Mouse (Mus musculus) colon, adult 2 months (tissue): ENCODE data around the gene Ppp1r14d. TPM values are rescaled to one million over a fixed set of nuclear protein-coding genes. Genes with fewer than 3 reads are reported as not detected.

Experiments
- polyA plus RNA-seq: library from polyadenylated mRNA; depleted of rRNA; stranded (reverse); fragments of >200 nt; gene quantifications from 2 replicates; pipeline ENCODE4 v1.2.3, GENCODE M21; 2012; rRNA removed

Gene Ppp1r14d
- polyA plus RNA-seq, result 144 and 175 TPM in 2 replicates

GRCm38 (mm10) chr2:119229775-119230704 lies at the start of gene Ppp1r14d:
Ppp1r14d (minus strand) TSS chr2:119229906.

GRCm38 (mm10) chr2:119270643-119271331 lies 41.1 kb upstream of the Ppp1r14d start, which contains the start of gene Rhov:
Rhov (minus strand) TSS chr2:119271272.

GRCm38 (mm10) chr2:119237210-119237870 lies 7.6 kb upstream of the Ppp1r14d start, which contains the start of gene Spint1:
Spint1 (plus strand) TSS chr2:119237362.

GRCm38 (mm10) chr2:119208344-119209175 lies 21.1 kb downstream of the Ppp1r14d start, which contains the start of the genes Zfyve19 and Dnajc17:
Zfyve19 (plus strand) TSS chr2:119208617.
Dnajc17 (minus strand) TSS chr2:119208795.

GRCm38 (mm10) chr2:119173991-119174651 lies 55.6 kb downstream of the Ppp1r14d start, which contains the start of gene Gm14137:
Gm14137 (plus strand) TSS chr2:119174509.

Other genes with a start within 250 kb of the Ppp1r14d start
- 12.2 and 16.1 TPM in 2 replicates for gene Ccdc32, start 200.5 kb downstream of the Ppp1r14d start, polyA plus RNA-seq
- 3.6 and 3.7 TPM in 2 replicates for gene Rpusd2, start 195.1 kb downstream of the Ppp1r14d start, polyA plus RNA-seq
- gene Knl1, start 182.8 kb downstream of the Ppp1r14d start, polyA plus RNA-seq, result 0.27 and 0.31 TPM in 2 replicates
- 4.4 and 5.0 TPM in 2 replicates for gene Rad51, start 117.1 kb downstream of the Ppp1r14d start, polyA plus RNA-seq
- 26.5 and 34.7 TPM in 2 replicates for gene Rmdn3, start 72.9 kb downstream of the Ppp1r14d start, polyA plus RNA-seq
- gene Gchfr, start 62.1 kb downstream of the Ppp1r14d start, polyA plus RNA-seq, result 15.7 and 18.9 TPM in 2 replicates
- gene Gm14137, start 55.4 kb downstream of the Ppp1r14d start, polyA plus RNA-seq, result 0.47 and 0.71 TPM in 2 replicates
- 42.7 and 54.3 TPM in 2 replicates for gene Zfyve19, start 21.3 kb downstream of the Ppp1r14d start, polyA plus RNA-seq
- gene Dnajc17, start 21.1 kb downstream of the Ppp1r14d start, polyA plus RNA-seq, result 2.9 and 3.2 TPM in 2 replicates
- 184 and 201 TPM in 2 replicates for gene Spint1, start 7.5 kb upstream of the Ppp1r14d start, polyA plus RNA-seq
- 1.8 and 3.2 TPM in 2 replicates for gene Rhov, start 41.4 kb upstream of the Ppp1r14d start, polyA plus RNA-seq
- gene Vps18, start 58.8 kb upstream of the Ppp1r14d start, polyA plus RNA-seq, result 22.5 and 26.7 TPM in 2 replicates
- gene Dll4, start 95.9 kb upstream of the Ppp1r14d start, polyA plus RNA-seq, result 19.7 and 19.8 TPM in 2 replicates
- gene Chac1, start 121.3 kb upstream of the Ppp1r14d start, polyA plus RNA-seq, result 3.1 and 4.5 TPM in 2 replicates
- 6.0 and 6.3 TPM in 2 replicates for gene Ino80, start 247.8 kb upstream of the Ppp1r14d start, polyA plus RNA-seq